Mouse (Mus musculus): ENCODE results near the gene Etfdh. TPM values are rescaled to one million over a fixed set of nuclear protein-coding genes. Genes with fewer than 3 reads are reported as not detected.

Gene Etfdh
- polyA plus RNA-seq, 1 experiment from 2014 or later: 56.5 TPM

- H3K9me3 ChIP-seq (replicated peaks; ENCODE audit: control insufficient read depth, low read length): no peaks in the 10 kb centered on the region
Observed at GRCm38 (mm10) chr3:79566716-79567691, 62.3 kb downstream of the Etfdh start.

DNA sequence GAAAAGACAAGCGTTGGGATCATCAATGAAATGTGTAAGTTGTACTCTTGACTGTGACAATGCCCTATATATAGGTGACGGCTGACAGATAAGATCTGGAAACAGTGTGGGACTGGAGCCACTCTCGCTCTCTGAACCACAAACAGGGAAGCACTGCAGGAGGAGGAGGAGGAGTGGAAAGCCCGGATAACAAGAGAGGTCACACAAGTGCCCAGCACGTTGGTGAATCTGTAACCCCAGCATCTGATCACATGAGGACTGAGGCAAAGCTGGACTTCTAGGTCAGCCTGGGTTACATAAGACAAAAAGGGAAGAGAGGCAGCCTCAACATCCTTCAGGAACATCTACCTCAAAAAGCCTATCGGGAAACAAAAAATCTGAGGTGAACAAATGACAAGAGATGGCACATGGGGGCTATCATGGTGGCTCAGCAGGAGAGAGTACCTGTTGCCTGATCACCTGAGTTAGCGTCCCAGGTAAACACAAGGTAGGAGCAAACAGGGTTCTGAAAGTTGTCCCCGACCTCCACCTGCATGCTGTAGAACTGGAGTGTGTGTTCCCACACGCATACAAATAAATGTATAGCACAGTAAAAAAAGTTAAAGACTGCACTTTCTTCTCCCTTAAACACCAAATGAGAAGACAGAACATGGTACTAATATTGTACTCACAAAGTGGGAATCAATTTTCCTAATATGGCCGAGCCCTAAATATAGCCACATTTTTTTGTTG lies 64.3 kb downstream of the Etfdh start:
- H3K36me3 ChIP-seq (replicated peaks; ENCODE audit: control insufficient read depth, insufficient read depth, low read depth, low read length): no peaks in the 10 kb centered on the region
- no peak overlapping the region for H3K4me2 ChIP-seq (ENCODE audit: low read depth, low read length)
- H3K4me3 ChIP-seq (ENCODE audit: low read depth, low read length): no peak overlapping the region
- no peaks in the 10 kb centered on the region for H3K4me1 ChIP-seq (ENCODE audit: control insufficient read depth, insufficient read depth, low read length)
- no peak for DNase-seq (ENCODE audit: low spot score)
- 83% methylated on average over 10 of the region's 10 CpGs for WGBS
- no peak overlapping the region for H3K27ac ChIP-seq (replicated peaks; ENCODE audit: low read depth, low read length)
- no peak for ATAC-seq (replicated peaks; ENCODE audit: insufficient number of reproducible peaks, low FRiP score, low TSS enrichment, low read depth)
- H3K9ac ChIP-seq (replicated peaks; ENCODE audit: low read length): no peak overlapping the region
- H3K27me3 ChIP-seq (ENCODE audit: control insufficient read depth, insufficient read depth, low read length): no peaks in the 10 kb centered on the region
- H3K9me3 ChIP-seq (replicated peaks; ENCODE audit: control insufficient read depth, low read length): no peaks in the 10 kb centered on the region

More at GRCm38 (mm10) chr3:79566716-79567691, 62.3 kb downstream of the Etfdh start:
- H3K4me2 ChIP-seq (ENCODE audit: low read depth, low read length): peak overlapping the region; percentile 86
- WGBS: 3% methylated on average over 48 of the region's 60 CpGs
- H3K27ac ChIP-seq (replicated peaks; ENCODE audit: low read depth, low read length): peak overlapping the region; percentile 65
- H3K27me3 ChIP-seq (ENCODE audit: control insufficient read depth, insufficient read depth, low read length): no peaks in the 10 kb centered on the region
- no peaks in the 10 kb centered on the region for H3K4me1 ChIP-seq (ENCODE audit: control insufficient read depth, insufficient read depth, low read length)
- peak overlapping the region; percentile 87 for H3K9ac ChIP-seq (replicated peaks; ENCODE audit: low read length)
- H3K4me3 ChIP-seq (ENCODE audit: low read depth, low read length): peak overlapping the region; percentile 77
- no peaks in the 10 kb centered on the region for H3K36me3 ChIP-seq (replicated peaks; ENCODE audit: control insufficient read depth, insufficient read depth, low read depth, low read length)
- peak; percentile 62 for ATAC-seq (replicated peaks; ENCODE audit: insufficient number of reproducible peaks, low FRiP score, low TSS enrichment, low read depth)
- no peak for DNase-seq (ENCODE audit: low spot score)

DNA sequence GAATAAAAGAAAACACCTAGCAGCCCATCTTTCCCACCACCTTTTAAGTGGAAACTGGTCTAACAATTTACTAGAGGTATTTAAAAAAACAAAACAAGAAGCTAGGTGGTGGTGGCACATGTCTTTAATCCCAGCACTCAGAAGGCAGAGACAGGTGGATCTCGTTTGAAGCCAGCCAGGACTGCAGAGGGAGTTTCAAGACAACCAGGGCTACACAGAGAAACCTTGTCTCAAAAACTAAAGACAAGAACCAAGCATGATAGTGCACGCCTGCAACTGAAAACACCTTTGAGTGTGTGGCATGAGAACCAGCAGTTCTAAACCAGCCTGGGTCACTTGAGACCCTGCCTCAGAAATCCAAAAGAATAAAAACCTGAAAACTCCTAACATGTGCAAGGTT lies 65.8 kb downstream of the Etfdh start:
- ATAC-seq (replicated peaks; ENCODE audit: insufficient number of reproducible peaks, low FRiP score, low TSS enrichment, low read depth) (no peak), DNase-seq (ENCODE audit: low spot score) (no peak)
- Histone ChIP-seq H3K4me2 (ENCODE audit: low read depth, low read length) (no peak overlapping the region), H3K27me3 (ENCODE audit: control insufficient read depth, insufficient read depth, low read length) (no peaks in the 10 kb centered on the region), H3K4me3 (ENCODE audit: low read depth, low read length) (no peak overlapping the region), H3K27ac (replicated peaks; ENCODE audit: low read depth, low read length) (no peak overlapping the region), H3K9me3 (replicated peaks; ENCODE audit: control insufficient read depth, low read length) (no peaks in the 10 kb centered on the region), H3K9ac (replicated peaks; ENCODE audit: low read length) (no peak overlapping the region), H3K4me1 (ENCODE audit: control insufficient read depth, insufficient read depth, low read length) (no peaks in the 10 kb centered on the region), H3K36me3 (replicated peaks; ENCODE audit: control insufficient read depth, insufficient read depth, low read depth, low read length) (no peaks in the 10 kb centered on the region)
- 65% methylated on average over 2 of the region's 2 CpGs for WGBS

DNA sequence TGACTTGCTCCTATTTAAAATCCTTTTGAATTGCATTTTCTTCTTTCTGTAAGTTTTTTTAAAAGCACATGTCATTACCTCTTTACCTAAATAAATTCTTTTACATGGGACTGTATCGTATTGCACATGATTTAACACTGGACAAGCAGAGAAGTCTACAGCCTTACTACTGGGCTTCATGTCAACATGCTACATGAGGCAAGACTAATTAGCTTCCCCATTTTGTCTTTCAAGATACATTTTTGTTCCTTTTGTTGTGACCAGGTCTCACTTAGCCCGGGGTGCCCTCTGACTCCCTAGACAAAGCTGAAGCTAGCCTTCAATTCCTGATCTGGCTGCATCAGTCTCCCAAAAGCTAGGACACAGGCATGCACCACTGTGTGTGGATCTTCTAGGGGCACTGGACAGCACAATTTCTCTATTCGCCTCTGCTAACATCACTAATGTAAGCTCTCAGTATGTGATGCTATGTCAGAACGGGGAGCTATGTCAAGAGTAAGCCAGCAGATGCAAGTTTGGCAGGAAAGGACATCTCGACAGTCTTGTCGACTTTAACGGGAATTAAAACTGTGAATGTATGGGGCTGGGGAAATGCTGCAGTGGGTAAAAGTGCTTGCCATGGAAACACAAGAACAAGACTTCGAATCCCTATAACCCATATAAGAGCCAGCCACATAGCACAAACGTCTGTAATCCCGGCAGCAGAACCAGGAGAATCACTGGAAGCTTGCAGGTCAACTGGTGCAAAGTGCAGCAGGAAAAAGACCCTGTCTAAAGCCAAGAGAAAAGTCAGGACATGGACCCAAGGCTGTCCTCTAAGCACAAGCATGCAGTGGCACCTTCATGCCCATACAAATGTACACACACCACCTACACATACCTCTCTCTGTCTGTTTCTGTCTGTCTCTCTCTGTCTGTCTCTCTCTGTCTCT lies 67.2 kb downstream of the Etfdh start:
- no peak for DNase-seq (ENCODE audit: low spot score)
- ATAC-seq (replicated peaks; ENCODE audit: insufficient number of reproducible peaks, low FRiP score, low TSS enrichment, low read depth): no peak
- Histone ChIP-seq H3K4me1 (ENCODE audit: control insufficient read depth, insufficient read depth, low read length) (no peaks in the 10 kb centered on the region), H3K27me3 (ENCODE audit: control insufficient read depth, insufficient read depth, low read length) (no peaks in the 10 kb centered on the region), H3K9ac (replicated peaks; ENCODE audit: low read length) (no peak overlapping the region), H3K36me3 (replicated peaks; ENCODE audit: control insufficient read depth, insufficient read depth, low read depth, low read length) (no peaks in the 10 kb centered on the region), H3K9me3 (replicated peaks; ENCODE audit: control insufficient read depth, low read length) (no peaks in the 10 kb centered on the region), H3K4me3 (ENCODE audit: low read depth, low read length) (no peak overlapping the region), H3K4me2 (ENCODE audit: low read depth, low read length) (no peak overlapping the region), H3K27ac (replicated peaks; ENCODE audit: low read depth, low read length) (no peak overlapping the region)
- 83% methylated on average over 10 of the region's 10 CpGs for WGBS

GRCm38 (mm10) chr3:79560555-79560954 lies 68.7 kb downstream of the Etfdh start:
- H3K9me3 ChIP-seq (replicated peaks; ENCODE audit: control insufficient read depth, low read length): no peaks in the 10 kb centered on the region
- H3K27ac ChIP-seq (replicated peaks; ENCODE audit: low read depth, low read length): no peak overlapping the region
- H3K4me3 ChIP-seq (ENCODE audit: low read depth, low read length): no peak overlapping the region
- no peaks in the 10 kb centered on the region for H3K27me3 ChIP-seq (ENCODE audit: control insufficient read depth, insufficient read depth, low read length)
- H3K36me3 ChIP-seq (replicated peaks; ENCODE audit: control insufficient read depth, insufficient read depth, low read depth, low read length): no peaks in the 10 kb centered on the region
- ATAC-seq (replicated peaks; ENCODE audit: insufficient number of reproducible peaks, low FRiP score, low TSS enrichment, low read depth) (no peak), DNase-seq (ENCODE audit: low spot score) (no peak)
- no peaks in the 10 kb centered on the region for H3K4me1 ChIP-seq (ENCODE audit: control insufficient read depth, insufficient read depth, low read length)
- 96% methylated on average over 6 of the region's 6 CpGs for WGBS
- H3K4me2 ChIP-seq (ENCODE audit: low read depth, low read length): no peak overlapping the region
- H3K9ac ChIP-seq (replicated peaks; ENCODE audit: low read length): no peak overlapping the region

- H3K27ac ChIP-seq (replicated peaks; ENCODE audit: low read depth, low read length): no peak overlapping the region
- no peak overlapping the region for H3K4me3 ChIP-seq (ENCODE audit: low read depth, low read length)
- no peaks in the 10 kb centered on the region for H3K27me3 ChIP-seq (ENCODE audit: control insufficient read depth, insufficient read depth, low read length)
- H3K9me3 ChIP-seq (replicated peaks; ENCODE audit: control insufficient read depth, low read length): no peaks in the 10 kb centered on the region
- ATAC-seq (replicated peaks; ENCODE audit: insufficient number of reproducible peaks, low FRiP score, low TSS enrichment, low read depth) (no peak), DNase-seq (ENCODE audit: low spot score) (no peak)
- H3K9ac ChIP-seq (replicated peaks; ENCODE audit: low read length): no peak overlapping the region
- no peak overlapping the region for H3K4me2 ChIP-seq (ENCODE audit: low read depth, low read length)
- H3K36me3 ChIP-seq (replicated peaks; ENCODE audit: control insufficient read depth, insufficient read depth, low read depth, low read length): no peaks in the 10 kb centered on the region
- 89% methylated on average over 5 of the region's 5 CpGs for WGBS
- H3K4me1 ChIP-seq (ENCODE audit: control insufficient read depth, insufficient read depth, low read length): no peaks in the 10 kb centered on the region
Observed at GRCm38 (mm10) chr3:79559773-79560045, 69.6 kb downstream of the Etfdh start.

DNA sequence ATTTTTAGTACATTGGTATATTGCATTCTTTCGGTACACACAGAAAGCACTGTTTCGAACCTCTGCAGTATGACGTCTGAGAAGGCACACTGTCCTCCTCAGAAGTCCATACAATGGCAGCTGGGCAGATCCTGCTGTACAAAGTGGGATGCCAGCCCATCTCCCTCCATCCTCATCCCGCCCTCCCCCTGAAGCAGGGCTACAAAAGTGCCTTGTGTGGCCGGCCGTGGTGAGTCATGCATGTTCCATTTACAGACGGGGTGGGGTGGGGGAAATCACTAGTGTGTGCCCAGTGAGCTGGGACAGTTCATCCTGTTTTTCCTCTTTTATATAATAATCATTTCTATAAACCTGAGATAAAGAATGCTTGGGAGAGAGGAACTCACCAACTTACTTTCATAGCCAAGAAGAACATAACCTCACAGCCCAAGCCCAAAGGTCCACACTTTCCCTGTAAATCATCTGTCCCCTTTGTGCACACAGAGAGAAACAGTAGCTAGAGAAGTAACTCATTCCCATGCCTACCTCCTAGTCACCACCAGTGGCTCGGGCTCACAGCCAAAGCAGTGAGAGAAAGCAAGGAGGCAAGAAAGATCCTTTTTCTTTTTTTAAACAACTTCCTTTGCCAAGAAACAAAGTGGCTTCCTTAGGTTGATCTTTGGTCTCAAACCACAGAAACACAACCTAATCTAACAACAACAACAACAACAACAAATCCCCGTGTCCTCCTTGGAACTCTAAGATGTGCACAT lies 70.1 kb downstream of the Etfdh start:
- 89% methylated on average over 9 of the region's 9 CpGs for WGBS
- Histone ChIP-seq H3K9me3 (replicated peaks; ENCODE audit: control insufficient read depth, low read length) (no peaks in the 10 kb centered on the region), H3K4me2 (ENCODE audit: low read depth, low read length) (no peak overlapping the region), H3K4me3 (ENCODE audit: low read depth, low read length) (no peak overlapping the region), H3K4me1 (ENCODE audit: control insufficient read depth, insufficient read depth, low read length) (no peaks in the 10 kb centered on the region), H3K27me3 (ENCODE audit: control insufficient read depth, insufficient read depth, low read length) (no peaks in the 10 kb centered on the region), H3K36me3 (replicated peaks; ENCODE audit: control insufficient read depth, insufficient read depth, low read depth, low read length) (no peaks in the 10 kb centered on the region), H3K27ac (replicated peaks; ENCODE audit: low read depth, low read length) (no peak overlapping the region), H3K9ac (replicated peaks; ENCODE audit: low read length) (no peak overlapping the region)
- ATAC-seq (replicated peaks; ENCODE audit: insufficient number of reproducible peaks, low FRiP score, low TSS enrichment, low read depth): no peak
- no peak for DNase-seq (ENCODE audit: low spot score)
